Comparison of ENCODE assay signal across 8 mouse cellular contexts in genomic region chr9:44880309-44881081, GRCm38 (mm10). TPM values are rescaled to one million over a fixed set of nuclear protein-coding genes. Genes with fewer than 3 reads are reported as not detected.
DNase-seq lines count a peak whose midpoint lies in the region; ATAC-seq and TF ChIP-seq lines count a peak whose summit lies in the region.

No protein-coding gene starts in this region.

- in situ Hi-C loops in Patski (cut with MboI; ENCODE audit: low pct_unique_long_range_greater_than_20kb) = no loop called here

- H3K9me3 ChIP-seq in heart, embryonic 16.5 days (replicated peaks; ENCODE audit: control insufficient read depth, low read length) = no peaks in the 10 kb centered on the region
- H3K9me3 ChIP-seq in limb, embryonic 12.5 days = no peaks in the 10 kb centered on the region
- H3K9me3 ChIP-seq in midbrain, embryonic 15.5 days = no peaks in the 10 kb centered on the region

- peak overlapping the region; percentile 99 for H3K4me3 ChIP-seq in heart, embryonic 16.5 days (ENCODE audit: low read length)
- peak overlapping the region; percentile 97 for H3K4me3 ChIP-seq in limb, embryonic 12.5 days (replicated peaks)
- H3K4me3 ChIP-seq in midbrain, embryonic 15.5 days = peak overlapping the region; percentile 96

- peak overlapping the region; percentile 98 for H3K4me2 ChIP-seq in heart, embryonic 16.5 days (ENCODE audit: low read depth, low read length)
- H3K4me2 ChIP-seq in limb, embryonic 12.5 days = peak overlapping the region; percentile 99
- H3K4me2 ChIP-seq in midbrain, embryonic 15.5 days = peak overlapping the region; percentile 98

- no peak for TF ChIP-seq CTCF in Patski (IDR thresholded peaks at IDR 0.05)

- H3K36me3 ChIP-seq in heart, embryonic 16.5 days (ENCODE audit: control insufficient read depth, insufficient read depth) = no peaks in the 10 kb centered on the region; the same call in 1 of the 2 replicates
- H3K36me3 ChIP-seq in limb, embryonic 12.5 days = no peaks in the 10 kb centered on the region
- H3K36me3 ChIP-seq in midbrain, embryonic 15.5 days (replicated peaks) = no peaks in the 10 kb centered on the region

- WGBS in heart, embryonic 16.5 days = under 1% methylated on average over 40 of the region's 44 CpGs
- 0% methylated on average over 35 of the region's 44 CpGs for WGBS in limb, embryonic 12.5 days
- under 1% methylated on average over 31 of the region's 44 CpGs for WGBS in midbrain, embryonic 15.5 days

- no peaks in the 10 kb centered on the region for H3K27me3 ChIP-seq in Patski
- H3K27me3 ChIP-seq in heart, embryonic 16.5 days (ENCODE audit: control insufficient read depth, insufficient read depth, low read length) = no peaks in the 10 kb centered on the region
- no peaks in the 10 kb centered on the region for H3K27me3 ChIP-seq in limb, embryonic 12.5 days
- H3K27me3 ChIP-seq in midbrain, embryonic 15.5 days (replicated peaks) = no peaks in the 10 kb centered on the region

- peak overlapping the region; percentile 98 for H3K9ac ChIP-seq in heart, embryonic 16.5 days (ENCODE audit: low read length)
- peak overlapping the region; percentile 94 for H3K9ac ChIP-seq in limb, embryonic 12.5 days (replicated peaks)
- peak overlapping the region; percentile 97 for H3K9ac ChIP-seq in midbrain, embryonic 15.5 days

- peaks cover 35% of the 10 kb centered on the region for H3K4me1 ChIP-seq in heart, embryonic 16.5 days (ENCODE audit: control insufficient read depth, insufficient read depth, low read length)
- peaks cover 47% of the 10 kb centered on the region for H3K4me1 ChIP-seq in limb, embryonic 12.5 days (replicated peaks)
- H3K4me1 ChIP-seq in midbrain, embryonic 15.5 days = peaks cover 48% of the 10 kb centered on the region

- CTCF ChIA-PET in Patski (lab: Charles Lee) = interaction anchor here (1.0 kb wide), 1 partner anchor 27 kb away, joined by 3 read pairs; no protein-coding TSS in a partner anchor

- POLR2A ChIA-PET in Patski (lab: Charles Lee) = interaction anchor here (1.9 kb wide), 1 partner anchor 12 kb away, joined by 7 read pairs; no protein-coding TSS in a partner anchor

- H3K27ac ChIP-seq in heart, embryonic 16.5 days (ENCODE audit: low read length) = peak overlapping the region; percentile 92
- H3K27ac ChIP-seq in limb, embryonic 12.5 days = peak overlapping the region; percentile 99
- H3K27ac ChIP-seq in midbrain, embryonic 15.5 days = peak overlapping the region; percentile 98

- peak; percentile 15 for ATAC-seq in Patski
- ATAC-seq in heart, embryonic 16.5 days (replicated peaks; ENCODE audit: extremely low read depth, insufficient read depth, low FRiP score) = peak; percentile 8; the same call in 1 of the 2 replicates
- ATAC-seq in limb, embryonic 12.5 days (ENCODE audit: insufficient number of reproducible peaks, insufficient read depth, low FRiP score, low TSS enrichment, low read depth) = no peak
- ATAC-seq in midbrain, embryonic 15.5 days (replicated peaks) = peak; percentile 35; the same call in 1 of the 2 replicates

- peak; percentile 18 for DNase-seq in layer of hippocampus, adult 9-11 months
- DNase-seq in layer of hippocampus, postnatal 25 days (ENCODE audit: extremely low spot score in 1 of 2, low spot score in 1 of 2) = no peak
- DNase-seq in Patski (ENCODE audit: low read depth, low spot score) = no peak
- peak; percentile 53 for DNase-seq in embryo, embryonic 9.5 days (ENCODE audit: extremely low spot score)
- DNase-seq in thymus, postnatal 4 days = peak; percentile 72

RNA-seq across cellular contexts. Expression of gene Kmt2a, which starts 0.6 kb away (rescaled TPM):
- total RNA-seq in layer of hippocampus, postnatal 25 days (2021) = 10 to 100 TPM; 46.7 to 64.4 TPM
- polyA plus RNA-seq in Patski (2021) = 22.2 TPM
- 7.7 and 8.2 TPM in 2 replicates for polyA plus RNA-seq in heart, embryonic 16.5 days (2015; fragmentation: Nextera tagmentation; extraction: Ambion mirVana)
- polyA plus RNA-seq in limb, embryonic 12.5 days (2016; fragmentation: Nextera tagmentation; extraction: Ambion mirVana) = 18.2 and 19.9 TPM in 2 replicates
- polyA plus RNA-seq in midbrain, embryonic 15.5 days (2015; fragmentation: Nextera tagmentation; extraction: Ambion mirVana) = 23.5 and 25.6 TPM in 2 replicates

RNA-seq across cellular contexts. Expression of gene Atp5l, which starts 40.0 kb away (rescaled TPM):
- 100 to 1,000 TPM; 300 to 376 TPM for total RNA-seq in layer of hippocampus, postnatal 25 days (2021)
- 440 TPM for polyA plus RNA-seq in Patski (2021)
- polyA plus RNA-seq in heart, embryonic 16.5 days (2015; fragmentation: Nextera tagmentation; extraction: Ambion mirVana) = 1,180 and 1,367 TPM in 2 replicates
- 556 and 596 TPM in 2 replicates for polyA plus RNA-seq in limb, embryonic 12.5 days (2016; fragmentation: Nextera tagmentation; extraction: Ambion mirVana)
- polyA plus RNA-seq in midbrain, embryonic 15.5 days (2015; fragmentation: Nextera tagmentation; extraction: Ambion mirVana) = 670 and 687 TPM in 2 replicates

Comparison
In these comparisons a context has a peak if more than half of its experiments do, and no peak if none do; other contexts are left out.
1. DNase-seq: peak in layer of hippocampus, adult 9-11 months (single experiment), embryo, embryonic 9.5 days (single experiment) and thymus, postnatal 4 days (single experiment); none in layer of hippocampus, postnatal 25 days (0 of 2) and Patski (single experiment).
2. Peak in every context shown above with its lines, with median percentiles within 50 percentile points of each other: H3K27ac ChIP-seq, H3K4me2 ChIP-seq, H3K4me3 ChIP-seq and H3K9ac ChIP-seq.